Mouse (Mus musculus) cerebellum, postnatal 4 days (tissue): Measurements from ENCODE around the gene Hrh2.

Source experiments
- DNase-seq, 2 experiments: peaks; one replicate each; pipeline ENCODE4 v3.0.0; 2022; ENCODE audit warnings: low spot score in 2 of 2, mixed read lengths in 1 of 2

Hrh2 gene

GRCm38 (mm10) chr13:54218341-54218740 lies 26.4 kb downstream of the Hrh2 start:
- DNase-seq, result no peak

GRCm38 (mm10) chr13:54221631-54222179 lies 29.8 kb downstream of the Hrh2 start:
- DNase-seq, result no peak

- no peak for DNase-seq
Observed at GRCm38 (mm10) chr13:54222921-54223769, 31.2 kb downstream of the Hrh2 start.

- DNase-seq, result peak; percentile 38 to 60
Observed at GRCm38 (mm10) chr13:54227916-54228483, 36.1 kb downstream of the Hrh2 start.

GRCm38 (mm10) chr13:54230081-54230480 lies 38.2 kb downstream of the Hrh2 start:
- DNase-seq, result no peak

GRCm38 (mm10) chr13:54231868-54232267 lies 39.9 kb downstream of the Hrh2 start:
- DNase-seq, result no peak

- DNase-seq, result no peak
Observed at GRCm38 (mm10) chr13:54237512-54237911, 45.6 kb downstream of the Hrh2 start.

GRCm38 (mm10) chr13:54238585-54239323 lies 46.8 kb downstream of the Hrh2 start:
- DNase-seq, result no peak

GRCm38 (mm10) chr13:54242380-54242779 lies 50.5 kb downstream of the Hrh2 start:
- DNase-seq, result no peak

- no peak for DNase-seq
Observed at GRCm38 (mm10) chr13:54245204-54245603, 53.3 kb downstream of the Hrh2 start.

GRCm38 (mm10) chr13:54247545-54247944 lies 55.6 kb downstream of the Hrh2 start:
- peak; percentile 79 to 88 for DNase-seq

GRCm38 (mm10) chr13:54248436-54248995 lies 56.6 kb downstream of the Hrh2 start:
- no peak for DNase-seq

GRCm38 (mm10) chr13:54249007-54249406 lies 57.1 kb downstream of the Hrh2 start:
- DNase-seq, result no peak

GRCm38 (mm10) chr13:54250346-54250745 lies 58.4 kb downstream of the Hrh2 start:
- no peak for DNase-seq

GRCm38 (mm10) chr13:54251541-54252225 lies 59.8 kb downstream of the Hrh2 start:
- DNase-seq, result peak in 1 of 2 experiments; percentile 70

- DNase-seq, result no peak
Observed at GRCm38 (mm10) chr13:54257580-54258223, 65.8 kb downstream of the Hrh2 start.

GRCm38 (mm10) chr13:54258231-54258743 lies 66.4 kb downstream of the Hrh2 start:
- no peak for DNase-seq

GRCm38 (mm10) chr13:54260318-54260717 lies 68.4 kb downstream of the Hrh2 start:
- DNase-seq, result no peak

- DNase-seq, result no peak
Observed at GRCm38 (mm10) chr13:54262741-54263510, 71.0 kb downstream of the Hrh2 start.

GRCm38 (mm10) chr13:54263641-54264040 lies 71.7 kb downstream of the Hrh2 start:
- DNase-seq, result no peak
